Mouse (Mus musculus): ENCODE measurements around the gene Cited4.

DNA sequence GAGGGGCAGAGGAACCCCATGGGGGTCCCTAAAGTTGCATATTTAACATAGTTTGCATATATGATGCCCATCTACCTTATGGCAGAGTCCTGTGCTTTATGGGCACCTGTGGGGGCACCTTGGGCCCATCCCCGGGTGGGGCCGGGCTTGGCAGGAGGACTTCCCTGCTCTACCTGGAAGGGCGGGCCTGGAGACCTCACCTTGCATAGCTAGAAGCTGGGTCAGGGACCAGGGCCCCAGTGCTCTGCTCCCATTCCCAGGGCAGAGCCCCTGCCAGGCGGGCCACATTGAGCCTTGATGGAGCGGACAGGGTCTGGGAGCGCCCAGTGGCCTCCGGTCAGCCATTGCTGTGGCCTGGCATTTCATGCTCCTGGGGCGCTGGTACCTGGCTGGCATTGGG is 31.0 kb downstream of the Cited4 start:
- TF ChIP-seq CTCF (IDR thresholded peaks at IDR 0.05) = no peak
- TF ChIP-seq POLR2A (IDR thresholded peaks at IDR 0.05; ENCODE audit: insufficient read depth, low read depth, low read length) = no peak

Data from heart, adult 2 months (tissue).